Mouse (Mus musculus) right cerebral cortex, adult 18-20 months (tissue): Measurements from ENCODE around the gene Myo1e.

ENCODE experiments used
- DNase-seq: peaks from one replicate; pipeline ENCODE4 v3.0.0; 2022; ENCODE audit warnings: mixed read lengths

The Myo1e gene

DNA sequence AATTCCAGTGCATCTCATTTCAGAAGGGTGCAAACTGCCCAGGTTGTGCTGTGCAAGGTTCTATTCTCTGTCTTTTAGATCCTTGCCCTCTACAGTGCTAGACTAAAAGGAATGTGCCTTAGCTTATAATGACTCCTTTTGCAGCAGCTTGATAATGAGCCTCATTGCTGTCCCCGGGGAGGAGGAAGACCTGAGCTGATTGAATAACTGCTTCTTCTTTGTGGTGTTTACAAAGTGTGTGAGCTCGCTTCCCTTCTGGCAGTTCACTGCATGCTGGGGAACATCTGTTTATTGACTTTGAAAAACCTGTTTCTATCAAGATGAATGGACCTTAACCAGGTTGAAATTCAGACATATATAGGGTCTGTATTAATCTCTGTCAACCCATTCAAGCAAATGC lies 89.8 kb downstream of the Myo1e start:
- DNase-seq, result no peak

DNA sequence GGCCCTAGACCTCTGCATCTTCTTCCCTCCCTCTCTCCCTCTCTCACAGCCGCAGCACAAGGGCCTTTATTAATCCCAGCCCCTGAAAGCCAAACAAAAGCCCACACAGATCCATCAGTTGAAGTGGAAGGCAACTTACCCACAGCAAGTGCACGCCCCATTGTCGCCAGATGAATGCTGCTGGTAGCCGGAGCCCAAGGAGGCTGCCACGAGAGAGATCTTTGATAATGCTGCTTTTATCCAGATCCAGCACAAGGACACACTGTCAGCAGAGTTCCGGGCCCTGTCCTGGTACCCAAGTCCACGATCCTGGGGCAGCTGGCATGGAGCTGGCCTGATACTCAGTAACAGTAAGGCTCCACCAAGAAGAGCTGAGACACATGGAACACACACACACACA lies 91.1 kb downstream of the Myo1e start:
- peak; percentile 45 for DNase-seq

DNA sequence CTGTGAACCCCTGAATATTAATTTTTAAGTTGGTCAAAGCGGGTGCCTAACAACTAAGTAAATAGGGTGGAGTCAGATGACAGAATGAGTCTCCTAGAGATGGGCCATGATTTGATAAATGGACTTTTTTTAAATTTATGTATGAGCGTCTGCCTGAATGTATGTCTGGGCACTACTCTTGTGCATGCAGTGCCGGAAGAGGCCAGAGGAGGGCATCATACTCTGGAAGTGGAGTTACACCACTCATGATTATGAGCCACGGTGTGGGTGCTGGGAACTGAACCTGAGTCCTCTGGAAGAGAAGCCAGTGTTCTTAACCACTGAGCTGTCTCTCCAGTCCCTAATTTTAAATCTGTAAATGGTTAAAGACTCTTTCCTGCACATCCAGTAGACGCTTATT lies 93.6 kb downstream of the Myo1e start:
- DNase-seq, result no peak

DNA sequence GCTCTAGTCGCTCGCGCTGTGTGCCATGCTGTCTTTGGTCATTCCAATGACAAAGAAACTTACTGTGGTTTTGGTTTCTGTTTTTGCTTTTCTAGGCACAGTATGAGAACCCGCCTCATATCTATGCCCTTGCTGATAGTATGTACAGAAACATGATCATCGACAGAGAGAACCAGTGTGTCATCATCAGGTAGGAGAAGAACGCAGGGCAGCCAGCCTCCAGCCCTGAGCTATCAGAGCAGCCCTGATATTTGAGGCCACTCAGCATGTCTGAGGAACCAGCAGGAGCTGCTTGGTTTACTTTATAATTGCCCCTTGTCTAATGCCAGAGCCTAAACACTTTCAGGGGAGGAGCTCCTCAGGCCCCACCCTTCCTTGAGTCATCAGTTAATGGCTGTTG lies 94.4 kb downstream of the Myo1e start:
- no peak for DNase-seq

DNA sequence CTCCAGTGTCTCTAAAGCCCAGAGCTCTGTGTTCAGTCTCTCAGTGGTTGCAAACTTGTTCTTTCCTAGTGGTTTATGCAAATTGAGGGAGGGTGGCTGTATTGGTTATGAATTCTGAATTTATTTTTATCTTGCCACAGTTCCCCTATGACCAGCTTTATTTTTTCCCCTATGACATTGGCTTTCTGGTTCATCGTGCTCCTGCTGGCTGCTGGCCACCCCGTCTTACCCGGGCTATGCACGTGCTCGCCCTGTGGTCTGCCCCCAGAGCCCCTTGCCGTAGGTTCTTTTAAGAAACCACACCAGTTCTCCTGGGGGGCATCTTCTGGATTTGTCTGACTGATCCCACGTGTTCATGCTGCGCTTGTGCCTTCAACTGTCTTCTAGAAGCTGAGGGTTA lies 97.8 kb downstream of the Myo1e start:
- DNase-seq, result no peak

DNA sequence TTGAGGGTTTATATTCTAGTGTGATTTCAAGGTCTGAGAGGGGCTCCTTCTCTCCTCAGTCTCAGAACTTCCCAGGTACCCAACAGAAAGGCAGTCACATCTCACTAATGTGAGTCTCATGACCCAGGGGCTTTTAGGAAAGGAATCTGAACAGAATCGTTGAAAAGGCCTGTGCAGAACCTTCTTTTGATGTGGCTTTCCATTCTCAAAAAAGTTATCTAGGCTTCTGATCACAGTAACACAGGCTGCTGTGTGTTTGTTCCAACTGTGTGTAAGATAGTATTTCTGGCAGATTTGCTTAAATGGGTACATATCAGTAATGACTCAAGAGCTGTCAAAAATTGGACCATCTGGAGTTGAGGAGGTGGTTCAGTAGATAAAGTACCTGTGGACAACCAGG lies 102.9 kb downstream of the Myo1e start:
- no peak for DNase-seq

DNA sequence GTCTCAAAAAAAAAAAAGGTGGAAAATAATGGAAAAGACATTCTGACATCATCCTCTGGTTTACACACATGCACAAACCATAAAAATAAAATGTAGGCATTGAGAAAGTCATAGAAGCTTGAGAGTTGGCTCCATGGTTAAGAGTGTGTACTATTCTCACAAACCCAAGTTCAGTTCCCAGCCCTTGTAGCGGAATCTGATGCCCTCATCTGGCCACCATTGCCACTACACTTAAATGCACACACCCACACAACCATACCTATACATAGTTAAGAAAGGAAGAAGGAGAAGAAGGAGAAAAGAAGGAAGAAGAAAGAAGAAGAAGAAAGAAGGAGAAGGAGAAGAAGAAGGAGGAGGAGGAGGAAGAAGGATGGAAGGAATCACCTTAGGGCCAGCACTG lies 106.9 kb downstream of the Myo1e start:
- DNase-seq, result no peak

DNA sequence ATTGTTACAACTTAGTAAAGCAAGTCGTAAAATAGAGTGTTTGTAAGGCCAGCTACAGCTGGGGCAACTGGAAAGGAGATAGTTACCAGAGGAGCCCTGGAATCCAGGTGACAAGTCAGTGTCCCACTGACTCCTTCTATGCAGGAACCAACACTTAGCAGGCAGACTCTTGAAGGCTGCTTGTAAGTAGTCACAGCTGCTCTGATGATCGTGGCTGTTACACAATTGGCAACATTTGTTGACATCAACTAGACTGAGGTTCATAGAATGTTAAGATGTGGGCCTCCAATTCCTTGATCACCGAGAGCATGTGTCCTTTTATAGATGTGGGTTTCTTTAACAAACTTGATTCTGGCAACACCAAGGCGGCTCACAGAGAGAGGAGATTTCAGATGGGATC lies 108.0 kb downstream of the Myo1e start:
- DNase-seq, result no peak

DNA sequence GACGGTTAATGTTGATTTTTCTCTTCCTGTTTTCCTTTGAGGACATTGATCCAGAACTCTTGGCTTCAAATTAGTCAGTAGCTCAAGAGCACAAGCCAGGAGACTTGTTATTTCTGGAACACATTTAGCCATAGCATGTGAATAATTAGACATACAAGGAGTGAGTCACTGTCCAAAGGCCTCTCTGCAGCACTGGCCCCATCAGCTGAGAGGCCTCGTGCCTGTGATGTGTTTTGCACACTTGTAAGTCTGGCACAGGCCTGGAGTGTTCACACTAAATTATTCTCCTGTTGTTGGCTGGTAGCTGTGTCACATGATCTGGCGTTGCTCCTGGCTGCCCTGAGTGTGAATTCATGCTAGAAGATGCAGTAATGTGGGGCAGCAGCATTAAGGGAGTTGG lies 111.5 kb downstream of the Myo1e start:
- DNase-seq, result no peak

DNA sequence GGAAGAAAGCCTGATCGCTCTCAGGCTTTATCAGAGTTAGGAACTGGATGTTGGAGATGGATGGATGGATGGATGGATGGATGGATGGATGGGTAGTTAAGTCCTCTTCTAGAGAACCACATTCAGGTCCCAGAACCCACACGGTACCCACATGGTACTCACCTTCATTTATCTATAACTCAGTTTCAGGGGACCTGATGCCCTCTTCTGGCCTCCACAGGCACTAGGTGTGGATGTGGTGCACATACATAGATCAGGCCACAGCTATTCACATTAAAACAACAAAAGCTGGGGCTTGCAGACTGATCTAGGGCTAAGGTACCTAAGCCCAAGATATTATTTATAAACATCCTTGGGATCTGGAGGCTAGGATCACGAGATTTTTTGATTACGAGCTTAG lies 117.2 kb downstream of the Myo1e start:
- DNase-seq, result no peak

DNA sequence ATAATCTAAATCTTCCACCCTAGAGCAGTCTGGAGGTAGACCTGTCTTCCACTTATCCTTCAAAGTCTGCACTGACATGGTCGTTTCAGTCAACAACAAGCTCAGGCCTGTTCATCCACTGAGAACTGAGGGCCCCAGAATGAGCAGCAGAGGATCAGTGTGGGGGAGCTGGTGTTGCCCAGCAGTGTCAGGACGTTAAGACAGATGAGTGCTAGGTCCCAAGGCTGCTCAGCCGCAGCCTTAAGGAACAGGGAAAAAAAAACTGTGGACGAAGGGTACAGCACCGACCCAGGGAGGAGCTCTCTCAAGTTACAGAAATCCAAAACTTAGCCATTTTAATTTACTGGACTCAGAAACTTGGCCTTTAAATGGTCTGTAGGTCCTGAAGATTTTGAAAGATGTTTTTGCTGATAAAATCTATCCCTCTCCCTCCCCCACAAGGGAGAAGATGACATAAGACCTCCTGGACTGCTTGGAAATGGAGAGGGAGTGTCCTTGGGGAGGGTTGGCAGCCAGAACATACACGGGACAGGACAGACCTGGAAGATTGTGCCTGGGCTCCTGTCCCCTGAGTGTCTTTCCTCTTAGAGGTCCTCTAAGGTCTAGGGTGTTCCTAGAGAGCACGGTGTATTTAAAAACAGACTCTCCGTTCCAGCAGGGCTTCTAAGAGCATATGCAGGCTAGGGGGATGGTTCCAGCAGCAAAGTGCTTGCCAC lies 118.9 kb downstream of the Myo1e start:
- no peak for DNase-seq

DNA sequence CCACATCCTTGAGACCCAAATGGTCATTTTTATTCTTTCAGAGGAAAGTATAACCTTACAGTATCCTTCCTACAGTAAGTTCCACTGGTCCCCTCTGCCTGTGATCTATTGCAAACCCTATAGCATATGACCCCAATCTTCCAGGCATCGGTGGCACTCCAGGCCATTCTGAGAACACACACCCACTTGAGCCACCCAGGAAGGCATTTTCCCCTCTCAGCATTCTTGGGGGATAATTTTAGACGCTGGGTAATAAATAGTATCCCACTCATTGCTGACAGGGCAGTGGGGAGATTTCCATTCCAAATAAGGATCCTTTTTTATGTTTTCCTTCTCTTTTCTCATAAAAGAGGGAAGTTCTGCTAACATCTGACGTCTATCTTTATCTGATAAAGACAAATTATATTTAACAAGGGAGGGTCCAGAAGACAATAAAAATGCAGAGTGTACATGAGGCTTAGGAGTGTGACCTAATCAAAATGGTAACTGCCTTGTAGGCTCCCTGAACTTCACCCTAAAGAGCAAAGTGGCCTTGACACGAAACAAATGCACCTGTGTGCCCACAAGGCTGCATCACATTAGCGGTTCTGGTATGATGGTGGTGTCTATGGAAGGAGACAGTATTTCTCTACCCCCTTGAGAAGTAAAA lies 121.2 kb downstream of the Myo1e start:
- no peak for DNase-seq

DNA sequence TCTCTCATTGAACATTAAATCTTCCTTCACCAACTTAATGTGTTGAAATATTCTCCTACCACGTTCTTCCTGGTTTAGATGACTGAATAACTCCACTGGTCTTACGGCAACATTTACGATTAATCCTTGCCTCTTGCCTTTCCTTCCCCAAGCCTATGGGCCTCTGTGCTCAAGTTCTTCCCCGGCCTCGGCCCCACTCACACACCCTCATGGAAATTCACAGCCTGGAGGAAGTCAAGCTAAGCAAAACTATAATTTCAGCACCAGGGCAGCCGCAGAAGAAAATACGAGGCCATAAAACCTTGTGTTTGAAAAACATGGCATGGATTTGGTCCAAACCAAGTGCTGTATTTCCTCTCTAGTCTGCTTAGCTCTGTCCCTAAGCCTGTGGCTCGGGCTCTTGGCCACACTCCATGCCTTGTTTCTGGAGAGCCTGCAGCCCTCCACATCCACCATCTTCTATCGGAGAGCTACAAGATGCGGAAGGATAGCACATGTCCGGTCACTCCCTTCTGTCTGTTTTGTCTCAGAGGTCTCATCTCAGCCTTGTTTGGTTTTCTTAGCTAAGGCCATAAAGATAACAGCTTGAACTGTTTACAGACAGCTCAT lies 124.7 kb downstream of the Myo1e start:
- no peak for DNase-seq

DNA sequence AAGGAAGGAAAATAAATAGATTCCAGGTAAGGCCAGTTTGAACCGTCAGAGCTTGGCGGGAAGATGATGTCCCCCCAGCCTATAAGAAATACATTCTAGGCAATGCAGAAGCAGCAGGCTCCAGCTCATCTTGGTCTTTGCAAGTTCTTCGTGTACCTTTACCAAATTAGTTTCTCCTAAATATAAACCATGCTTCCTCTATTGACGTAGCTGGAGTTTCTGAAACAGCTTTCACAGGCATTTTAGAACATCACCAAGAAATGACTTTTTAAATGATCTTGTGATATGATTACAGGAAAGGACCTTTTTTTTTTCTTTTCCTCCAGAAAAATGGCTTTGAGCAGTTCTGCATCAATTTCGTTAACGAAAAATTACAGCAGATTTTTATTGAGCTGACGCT lies 131.2 kb downstream of the Myo1e start:
- peak; percentile 42 for DNase-seq

DNA sequence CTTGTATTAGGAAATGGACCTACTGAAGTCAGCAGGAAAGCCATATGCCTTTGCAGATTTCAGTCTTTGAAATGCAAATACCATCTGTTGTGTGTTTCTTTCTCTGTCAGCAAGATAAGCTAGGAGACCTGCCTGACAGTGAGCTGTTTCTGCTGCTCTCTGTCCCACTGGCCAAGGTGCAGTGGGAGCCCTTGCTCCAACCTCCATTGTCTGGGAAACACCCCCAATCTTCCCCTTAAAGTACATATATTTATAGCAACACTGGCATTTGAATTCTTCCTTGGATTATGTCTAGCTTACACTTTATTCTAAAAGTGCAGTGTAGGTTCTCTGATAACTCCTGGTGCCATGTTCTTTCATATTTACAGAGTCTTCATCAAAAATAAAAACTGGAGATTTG lies 131.7 kb downstream of the Myo1e start:
- peak; percentile 43 for DNase-seq

DNA sequence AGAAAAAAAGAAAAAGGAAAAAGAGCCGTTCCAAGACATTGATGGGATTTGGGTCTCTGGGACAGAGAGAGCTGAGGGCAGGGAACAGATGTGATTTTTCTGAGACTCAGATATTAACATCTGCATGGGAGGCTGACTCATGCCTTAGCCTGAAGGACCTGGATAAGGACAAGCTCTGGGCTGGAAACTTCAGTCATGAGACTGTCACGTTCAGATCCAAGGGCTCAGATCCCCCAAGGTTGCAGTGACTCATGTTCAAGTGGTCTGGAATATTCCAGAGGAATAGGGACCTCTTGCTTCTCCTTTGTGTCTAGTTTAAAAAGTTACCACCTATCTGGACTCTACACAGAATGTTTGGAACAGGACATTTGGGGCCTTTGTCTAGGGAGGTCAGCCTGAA lies 142.1 kb downstream of the Myo1e start:
- no peak for DNase-seq

DNA sequence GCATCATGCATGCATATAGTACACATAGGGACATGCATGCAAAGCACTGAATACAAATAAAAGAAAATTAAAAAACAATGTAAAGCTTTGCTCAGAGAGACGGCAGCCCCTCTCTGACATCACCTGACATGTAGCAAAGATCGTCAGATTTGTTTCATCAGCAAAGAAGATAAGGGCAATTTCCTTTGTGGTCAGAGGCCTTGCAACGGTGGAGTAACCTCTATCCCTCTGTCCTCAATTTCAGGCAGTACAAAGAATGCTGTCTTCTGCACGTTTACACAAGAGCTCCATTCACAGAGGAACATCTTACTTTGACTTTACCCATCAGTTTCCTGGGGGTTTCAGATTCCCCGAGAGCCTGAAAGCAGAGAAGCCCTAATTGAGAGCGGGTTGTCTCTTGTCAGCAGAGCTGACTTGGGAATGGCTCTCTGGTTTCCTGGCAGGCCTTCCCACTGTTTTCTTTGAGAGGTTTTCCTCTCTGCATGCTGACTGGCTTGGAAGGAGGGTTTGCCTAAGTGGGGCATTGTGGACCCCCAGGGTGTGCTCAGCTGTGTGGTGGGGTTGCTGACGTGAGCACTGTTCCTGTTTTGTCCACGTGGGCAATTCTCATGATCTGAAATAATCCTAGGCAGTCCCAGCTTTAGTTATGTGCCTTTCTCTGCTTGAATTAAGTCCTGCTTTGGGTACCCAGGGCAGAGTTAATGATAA lies 144.6 kb downstream of the Myo1e start:
- no peak for DNase-seq

DNA sequence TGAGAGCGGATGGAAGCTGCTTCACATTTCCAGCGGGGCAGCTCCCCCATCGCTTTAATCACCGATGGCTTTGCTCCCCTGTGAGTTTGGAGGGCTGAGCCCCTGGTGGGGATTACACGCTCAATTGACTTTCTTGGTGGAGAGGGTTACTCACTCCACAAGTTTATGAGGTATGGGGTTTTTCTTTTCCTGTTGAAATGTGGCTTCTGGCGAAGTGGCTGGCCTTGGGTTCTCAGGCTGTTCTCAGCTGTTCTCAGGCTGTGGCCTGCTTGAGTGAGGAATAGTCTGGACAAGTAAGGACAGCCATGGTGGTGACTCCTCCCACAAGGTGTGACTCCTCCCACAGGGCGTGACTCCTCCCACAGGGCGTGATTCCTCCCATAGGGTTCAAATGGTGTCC lies 149.1 kb downstream of the Myo1e start:
- no peak for DNase-seq

DNA sequence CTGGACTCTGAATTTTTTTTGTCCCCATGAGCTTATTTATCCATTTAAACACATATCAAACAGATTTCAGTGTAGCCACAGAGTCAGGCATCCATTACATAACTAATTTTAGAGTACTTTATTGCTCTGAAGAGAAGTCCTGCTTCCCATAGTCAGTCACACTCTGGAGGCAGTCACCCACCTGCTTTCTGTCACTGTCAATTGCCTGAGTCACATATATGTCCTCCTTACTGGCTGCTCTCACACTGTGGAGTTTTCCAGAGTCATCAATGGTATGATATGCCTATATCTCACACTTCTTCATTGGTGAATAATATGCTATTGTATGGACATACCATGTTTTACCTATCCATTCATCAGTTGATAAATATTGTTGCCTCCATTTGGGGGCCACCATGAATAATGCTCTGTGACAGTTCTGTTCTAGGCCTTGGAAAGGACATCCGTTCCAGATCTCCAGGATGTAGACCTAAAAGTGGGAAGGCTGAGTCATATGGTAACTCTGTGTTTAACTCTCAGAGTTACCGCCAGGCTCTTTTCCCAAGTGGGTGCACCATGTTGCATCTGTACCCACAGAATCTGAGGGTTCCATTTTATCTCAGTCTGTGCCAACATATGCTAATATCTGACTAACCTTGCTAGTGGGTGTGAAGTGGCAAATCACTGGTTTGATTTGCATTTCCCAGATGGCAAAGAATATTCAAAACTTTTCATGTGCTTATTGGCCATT lies 152.4 kb downstream of the Myo1e start:
- peak; percentile 67 for DNase-seq

DNA sequence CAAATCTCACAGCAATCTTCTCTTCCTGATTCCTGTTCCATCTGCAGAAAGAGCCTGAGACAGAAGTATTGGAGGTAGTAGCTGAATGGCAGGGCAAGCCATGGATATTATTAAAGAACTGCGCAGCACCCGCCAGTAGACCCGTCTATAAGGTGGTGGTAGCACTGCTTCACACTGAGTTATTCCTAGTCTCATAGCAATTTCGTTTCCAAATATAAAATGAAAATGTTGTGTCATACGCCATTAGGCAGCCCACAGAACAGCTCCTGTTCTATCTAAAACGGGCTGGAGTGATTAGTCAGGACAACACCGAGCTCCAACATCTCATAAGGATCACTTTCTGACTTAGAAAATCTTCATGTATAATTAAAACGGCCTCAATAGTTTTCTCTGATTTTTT lies 157.6 kb downstream of the Myo1e start:
- peak; percentile 61 for DNase-seq

DNA sequence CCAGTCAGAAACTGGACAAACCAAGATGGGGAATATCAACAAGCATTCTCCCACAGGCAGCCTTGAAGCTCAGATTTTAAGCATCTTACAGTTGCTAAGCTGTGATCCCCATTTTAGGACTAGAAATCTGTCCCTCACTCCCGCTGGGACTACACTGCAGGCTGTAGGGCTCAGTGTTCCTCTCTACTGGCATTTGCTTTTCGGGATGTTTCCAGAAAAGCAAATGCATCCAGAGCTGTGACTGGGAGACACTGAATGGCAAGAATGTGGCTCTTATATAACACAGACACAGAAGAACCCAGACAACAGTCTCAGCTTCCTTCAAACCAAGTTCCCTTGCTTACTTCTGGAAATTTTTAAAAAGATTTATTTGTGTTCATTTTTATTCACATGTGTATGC lies 158.8 kb downstream of the Myo1e start:
- DNase-seq, result peak; percentile 33

DNA sequence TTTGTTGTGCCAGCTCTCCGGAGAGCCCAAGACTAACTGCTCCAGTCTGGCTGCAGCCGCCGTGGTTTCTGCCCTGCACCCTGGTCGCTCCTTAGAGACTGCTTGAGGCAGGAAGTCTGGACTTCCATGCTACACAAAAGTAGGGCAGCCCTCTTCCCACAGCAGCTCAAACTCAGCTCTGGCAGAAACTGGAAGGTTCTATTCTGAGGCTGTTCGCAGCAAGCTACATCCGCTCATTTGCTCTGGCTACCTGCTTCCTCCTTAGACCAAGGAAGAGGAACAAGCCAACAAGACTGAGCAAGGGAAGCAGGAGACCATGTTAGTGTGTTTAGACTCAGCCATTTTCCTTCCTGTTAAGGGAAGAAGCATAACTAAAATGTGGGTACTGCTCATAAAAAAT lies 159.7 kb downstream of the Myo1e start:
- DNase-seq, result peak; percentile 51

DNA sequence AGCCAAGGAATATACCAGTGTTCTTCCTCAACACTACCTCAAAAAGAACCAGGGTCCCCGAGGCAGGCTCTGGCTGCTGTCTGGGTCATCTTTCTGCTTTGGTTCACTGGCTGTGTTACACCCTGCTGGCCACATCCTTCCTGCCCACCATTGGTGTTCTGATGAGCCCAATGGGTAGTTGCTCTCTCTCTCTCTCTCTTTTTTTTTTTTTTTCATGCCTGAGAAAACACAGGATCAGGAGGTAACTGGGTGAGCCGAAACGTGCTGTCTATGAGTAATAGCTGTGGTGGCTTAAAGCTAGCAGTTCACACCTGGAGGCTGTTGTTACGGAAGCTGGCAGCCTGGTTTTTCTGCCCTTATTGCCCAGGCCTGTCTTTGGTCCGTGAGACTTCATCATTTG lies 164.5 kb downstream of the Myo1e start:
- DNase-seq, result no peak
